Mouse (Mus musculus): ENCODE data around the gene Arhgap9. TPM values are rescaled to one million over a fixed set of nuclear protein-coding genes. Genes with fewer than 3 reads are reported as not detected.

Gene Arhgap9
- total RNA-seq, 2 experiments from 2014 or later: 6.4 to 18.9 TPM

GRCm38 (mm10) chr10:127317277-127317676 is 4.5 kb upstream of the Arhgap9 start:
- ATAC-seq (replicated peaks; ENCODE audit: low FRiP score, poor library complexity, severe bottlenecking): no peak

GRCm38 (mm10) chr10:127318009-127318408 is 3.8 kb upstream of the Arhgap9 start:
- no peak for ATAC-seq (replicated peaks; ENCODE audit: low FRiP score, poor library complexity, severe bottlenecking)

- no peak for ATAC-seq (replicated peaks; ENCODE audit: low FRiP score, poor library complexity, severe bottlenecking)
Measured at GRCm38 (mm10) chr10:127319969-127320368, 1.8 kb upstream of the Arhgap9 start.

DNA sequence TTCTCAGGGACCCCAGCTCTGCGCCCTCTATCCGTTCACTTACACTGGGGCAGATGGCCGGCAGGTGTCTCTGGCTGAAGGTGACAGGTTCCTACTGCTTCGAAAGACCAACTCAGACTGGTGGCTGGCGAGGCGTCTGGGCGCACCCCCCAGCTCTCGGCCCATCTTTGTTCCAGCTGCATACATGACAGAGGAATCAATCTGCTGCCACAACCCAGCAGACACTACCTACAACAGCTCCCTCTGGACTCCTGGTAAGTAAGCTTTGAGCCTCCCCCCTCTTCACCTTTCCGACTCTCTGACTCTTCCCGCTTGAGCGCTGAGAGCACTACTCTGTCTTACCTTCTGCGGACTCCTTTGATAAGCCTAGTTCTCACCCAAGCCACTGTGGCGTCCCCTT is 414 bp downstream of the Arhgap9 start:
- no peak for ATAC-seq (replicated peaks; ENCODE audit: low FRiP score, poor library complexity, severe bottlenecking)

DNA sequence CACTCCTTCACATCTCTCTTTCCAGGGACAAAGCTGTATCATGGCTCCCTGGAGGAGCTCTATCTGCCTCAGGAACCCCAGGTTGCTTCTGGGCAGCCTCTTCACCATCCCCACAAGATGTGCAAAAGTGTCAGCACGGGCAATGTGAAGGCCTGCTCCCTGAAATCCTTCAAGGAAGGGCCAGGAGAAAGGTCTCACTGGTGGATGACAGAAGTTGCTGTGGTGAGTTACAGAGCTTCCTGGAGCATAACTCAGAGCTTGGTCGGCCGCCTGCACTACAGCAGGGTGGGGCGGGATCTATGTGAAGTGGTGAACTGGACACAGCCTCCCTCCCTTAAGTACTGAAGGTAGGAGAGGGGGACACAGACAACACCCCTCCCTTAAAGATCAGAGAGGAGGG is 905 bp downstream of the Arhgap9 start:
- no peak for ATAC-seq (replicated peaks; ENCODE audit: low FRiP score, poor library complexity, severe bottlenecking)

- ATAC-seq (replicated peaks; ENCODE audit: low FRiP score, poor library complexity, severe bottlenecking): no peak
Measured at GRCm38 (mm10) chr10:127323131-127323855, 1.5 kb downstream of the Arhgap9 start.

- ATAC-seq (replicated peaks; ENCODE audit: low FRiP score, poor library complexity, severe bottlenecking): peak; percentile 67
Measured at GRCm38 (mm10) chr10:127324495-127324894, 2.7 kb downstream of the Arhgap9 start.

DNA sequence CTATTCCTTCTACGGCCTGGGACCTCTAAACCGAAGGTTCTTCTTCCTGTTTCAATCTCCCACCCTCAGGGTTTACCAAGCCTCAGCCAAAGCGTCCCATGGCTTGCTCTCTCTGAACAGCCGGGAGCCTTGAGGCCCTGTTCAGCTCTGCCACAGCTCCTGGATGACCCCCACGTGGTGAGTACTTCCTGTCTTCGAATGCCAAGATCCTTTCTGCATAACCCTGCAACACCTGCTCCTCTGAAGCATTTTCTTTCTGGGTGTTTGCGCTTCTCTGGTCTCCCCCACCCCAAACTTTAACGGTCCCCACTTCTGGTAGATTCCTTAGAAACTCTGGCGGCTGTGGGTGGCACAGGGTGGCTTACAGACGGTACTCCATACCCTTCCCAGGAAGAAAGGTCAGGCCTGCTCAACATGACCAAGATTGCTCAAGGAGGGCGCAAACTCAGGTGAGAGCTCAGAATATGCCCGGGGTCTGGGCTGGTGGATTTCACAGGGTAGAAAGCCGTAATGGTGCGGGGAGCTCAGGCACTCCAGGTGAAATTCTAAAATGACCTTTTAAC is 3.8 kb downstream of the Arhgap9 start:
- no peak for ATAC-seq (replicated peaks; ENCODE audit: low FRiP score, poor library complexity, severe bottlenecking)

DNA sequence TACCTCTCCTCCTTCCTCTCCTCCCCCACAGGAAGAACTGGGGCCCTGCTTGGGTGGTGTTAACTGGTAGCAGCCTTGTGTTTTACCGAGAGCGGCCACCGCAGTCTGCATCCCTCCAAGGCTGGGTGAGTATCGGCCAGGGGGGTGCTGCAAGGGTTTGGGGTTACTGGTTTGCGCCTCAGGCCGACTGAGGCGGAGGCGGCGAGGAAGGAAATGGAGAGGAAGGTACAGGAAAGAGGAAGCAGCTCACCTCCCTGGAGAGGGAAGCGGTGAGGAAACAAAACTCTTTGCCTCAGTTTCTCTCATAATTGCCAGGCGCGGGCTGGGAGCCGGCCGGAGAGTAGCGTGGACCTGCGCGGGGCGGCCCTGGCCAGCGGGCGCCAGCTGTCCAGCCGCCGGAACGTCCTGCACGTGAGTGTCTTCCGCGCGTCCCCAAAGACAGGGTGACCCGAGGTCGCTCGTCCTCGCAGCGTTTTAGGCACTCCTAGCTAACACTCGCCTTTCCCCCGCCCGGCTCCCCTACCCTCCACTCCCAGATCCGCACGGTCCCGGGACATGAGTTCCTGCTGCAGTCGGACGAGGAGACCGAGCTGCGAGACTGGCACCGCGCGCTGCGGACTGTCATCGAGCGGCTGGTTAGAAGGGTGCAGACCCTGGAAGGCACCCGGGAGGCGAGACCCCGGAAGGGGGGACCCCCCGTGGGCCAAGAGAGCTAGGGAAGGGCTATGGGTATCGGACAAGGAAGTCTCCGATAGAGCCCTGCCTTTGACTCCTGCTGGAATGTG is 4.4 kb downstream of the Arhgap9 start:
- ATAC-seq (replicated peaks; ENCODE audit: low FRiP score, poor library complexity, severe bottlenecking): no peak

DNA sequence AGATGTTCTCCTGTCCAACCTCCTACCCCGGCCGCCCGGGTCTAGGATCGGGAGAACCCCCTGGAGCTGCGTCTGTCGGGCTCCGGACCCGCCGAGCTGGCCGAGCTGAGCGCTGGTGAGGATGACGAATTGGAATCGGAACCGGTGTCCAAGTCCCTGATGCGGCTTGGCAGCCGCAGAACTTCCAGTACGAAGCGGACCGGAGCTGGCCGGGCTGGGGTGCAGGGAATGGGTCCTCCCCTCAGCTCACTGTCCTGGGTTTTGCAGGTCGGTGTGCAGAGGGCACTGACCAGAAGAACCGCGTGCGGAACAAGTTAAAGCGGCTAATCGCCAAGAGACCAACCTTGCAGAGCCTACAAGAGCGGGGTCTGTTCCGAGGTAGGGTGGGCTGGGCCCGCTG is 5.1 kb downstream of the Arhgap9 start:
- ATAC-seq (replicated peaks; ENCODE audit: low FRiP score, poor library complexity, severe bottlenecking): no peak

- ATAC-seq (replicated peaks; ENCODE audit: low FRiP score, poor library complexity, severe bottlenecking): no peak
Measured at GRCm38 (mm10) chr10:127327461-127328145, 5.8 kb downstream of the Arhgap9 start.

- no peak for ATAC-seq (replicated peaks; ENCODE audit: low FRiP score, poor library complexity, severe bottlenecking)
Measured at GRCm38 (mm10) chr10:127330212-127330611, 8.4 kb downstream of the Arhgap9 start.

- no peak for ATAC-seq (replicated peaks; ENCODE audit: low FRiP score, poor library complexity, severe bottlenecking)
Measured at GRCm38 (mm10) chr10:127332211-127332874, 10.6 kb downstream of the Arhgap9 start.

DNA sequence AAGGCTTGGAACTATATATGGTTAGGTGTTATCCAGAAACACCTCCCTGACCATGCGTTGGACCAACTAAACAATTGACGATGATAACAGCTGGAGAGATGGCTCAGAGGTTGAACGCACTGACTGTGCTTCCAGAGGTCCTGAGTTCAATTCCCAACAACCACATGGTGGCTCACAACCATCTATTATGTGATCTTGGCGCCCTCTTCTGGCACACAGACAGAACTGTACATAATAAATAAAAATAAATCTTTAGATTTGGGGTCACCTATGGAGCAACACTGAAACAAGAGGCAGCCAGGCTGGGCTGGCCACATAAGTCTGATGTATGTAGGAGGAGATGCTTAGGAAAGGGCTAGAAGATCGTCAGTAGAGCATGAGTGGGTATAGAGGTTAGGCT is 11.4 kb downstream of the Arhgap9 start:
- no peak for ATAC-seq (replicated peaks; ENCODE audit: low FRiP score, poor library complexity, severe bottlenecking)

GRCm38 (mm10) chr10:127335271-127335670 is 13.5 kb downstream of the Arhgap9 start:
- ATAC-seq (replicated peaks; ENCODE audit: low FRiP score, poor library complexity, severe bottlenecking): no peak

DNA sequence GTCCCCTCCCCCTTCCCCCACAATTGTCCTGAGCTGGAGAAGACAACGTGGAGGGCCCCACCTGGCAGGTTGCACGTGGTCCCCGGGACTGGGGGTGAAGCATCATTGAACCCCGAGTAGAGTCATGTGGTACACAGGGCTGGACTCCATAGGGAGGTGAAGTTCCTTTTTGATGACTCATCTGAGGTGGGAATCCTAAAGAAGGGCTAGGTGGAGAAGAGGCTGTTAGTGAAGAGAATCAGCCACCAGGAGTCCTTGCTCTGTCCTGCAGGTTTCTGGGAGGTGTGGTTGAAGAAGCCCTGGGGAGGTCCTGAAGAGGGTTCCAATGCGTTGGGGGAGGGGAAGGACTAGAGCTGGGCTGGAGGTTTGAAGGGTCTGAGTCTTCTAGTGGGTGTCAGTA is 15.2 kb downstream of the Arhgap9 start:
- ATAC-seq (replicated peaks; ENCODE audit: low FRiP score, poor library complexity, severe bottlenecking): no peak

- no peak for ATAC-seq (replicated peaks; ENCODE audit: low FRiP score, poor library complexity, severe bottlenecking)
Measured at GRCm38 (mm10) chr10:127337536-127338099, 15.9 kb downstream of the Arhgap9 start.

- peak; percentile 87 for ATAC-seq (replicated peaks; ENCODE audit: low FRiP score, poor library complexity, severe bottlenecking)
Measured at GRCm38 (mm10) chr10:127338930-127339682, 17.3 kb downstream of the Arhgap9 start.
